Mouse (Mus musculus) small intestine, adult 2 months (tissue): ENCODE data around the gene Rpusd3.

Source experiments
- CTCF ChIP-seq: fragments of 200-500 bp; IDR thresholded peaks from 2 replicates; pipeline ENCODE4 v1.5.1; 2012; ENCODE audit warnings: low read depth, mild to moderate bottlenecking, control low read depth, inconsistent platforms, low read length, moderate library complexity, mixed read lengths; ENCODE audit not compliant: insufficient replicate concordance, insufficient read length; ENCODE audit errors: extremely low read depth
- POLR2A ChIP-seq: fragments of 200-500 bp; IDR thresholded peaks from 2 replicates; pipeline ENCODE4 v1.6.1; 2012; ENCODE audit warnings: low read depth, mild to moderate bottlenecking, control low read depth, inconsistent platforms, low read length, moderate library complexity

DNA sequence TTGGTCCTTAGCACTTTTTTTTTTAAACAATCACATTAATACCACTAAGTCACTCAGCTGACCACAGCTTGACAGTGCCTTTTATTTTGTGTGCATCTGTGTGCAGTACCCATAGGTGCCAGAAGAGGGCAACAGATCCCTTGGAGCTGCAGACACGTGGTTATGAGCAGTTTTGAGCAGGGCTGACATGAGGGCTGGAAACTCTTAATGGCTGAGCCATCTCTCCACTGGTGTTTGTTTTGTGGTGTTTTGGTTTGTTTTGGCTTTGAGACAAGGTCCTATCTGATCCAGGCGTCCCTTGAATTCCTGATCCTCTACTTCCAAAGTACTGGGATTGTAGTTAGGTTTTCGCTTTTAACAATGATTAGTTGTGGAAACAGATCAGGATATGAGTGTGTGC lies 8.3 kb upstream of the Rpusd3 start:
- TF ChIP-seq POLR2A (no peak), CTCF (peak; percentile 66; the same call in 1 of the 2 replicates)
